Mouse (Mus musculus): ENCODE measurements around the gene Zfp1. TPM values are rescaled to one million over a fixed set of nuclear protein-coding genes. Genes with fewer than 3 reads are reported as not detected.
A peak's percentile ranks its signal among the peaks of the same experiment; 100 is the strongest.

Zfp1 gene
- polyA plus RNA-seq, 1 experiment = 4.7 TPM

- Histone ChIP-seq H3K79me3 (ENCODE audit: low read depth) (peaks cover 7% of the 10 kb centered on the region), H3K27me3 (ENCODE audit: control insufficient read depth, insufficient read depth, insufficient read length) (no peaks in the 10 kb centered on the region), H3ac (ENCODE audit: control insufficient read depth, insufficient read length, low read depth) (no peak overlapping the region), H3K79me2 (ENCODE audit: control insufficient read depth, insufficient read depth) (peaks cover 27% of the 10 kb centered on the region), H3K4me3 (ENCODE audit: insufficient read depth, poor library complexity, severe bottlenecking) (no peak overlapping the region), H3K36me3 (ENCODE audit: control insufficient read depth, insufficient read depth) (peaks cover 78% of the 10 kb centered on the region)
- TF ChIP-seq CTCF (IDR thresholded peaks at IDR 0.05; ENCODE audit: control insufficient read depth, insufficient read depth, insufficient read length) (no peak), USF1 (IDR thresholded peaks at IDR 0.05; ENCODE audit: low read depth) (no peak), MYOG (IDR thresholded peaks at IDR 0.05; ENCODE audit: control insufficient read depth, extremely low read depth, insufficient read length) (no peak), MYOD1 (IDR thresholded peaks at IDR 0.05; ENCODE audit: control insufficient read depth, insufficient read length, low read depth) (no peak), CEBPB (IDR thresholded peaks at IDR 0.05; ENCODE audit: low read depth) (no peak), FOSL1 (IDR thresholded peaks at IDR 0.05; ENCODE audit: insufficient read depth, low read length, poor library complexity, severe bottlenecking) (no peak), MAX (IDR thresholded peaks at IDR 0.05) (no peak)
These were observed 67.7 kb downstream of the Zfp1 start for GRCm38 (mm10) chr8:111710777-111711485.

- Histone ChIP-seq H3K36me3 (ENCODE audit: control insufficient read depth, insufficient read depth) (peaks cover 88% of the 10 kb centered on the region), H3K4me3 (ENCODE audit: insufficient read depth, poor library complexity, severe bottlenecking) (no peak overlapping the region), H3K79me2 (ENCODE audit: control insufficient read depth, insufficient read depth) (peaks cover 39% of the 10 kb centered on the region), H3ac (ENCODE audit: control insufficient read depth, insufficient read length, low read depth) (no peak overlapping the region), H3K27me3 (ENCODE audit: control insufficient read depth, insufficient read depth, insufficient read length) (no peaks in the 10 kb centered on the region), H3K79me3 (ENCODE audit: low read depth) (peaks cover 14% of the 10 kb centered on the region)
- TF ChIP-seq CEBPB (IDR thresholded peaks at IDR 0.05; ENCODE audit: low read depth) (no peak), FOSL1 (IDR thresholded peaks at IDR 0.05; ENCODE audit: insufficient read depth, low read length, poor library complexity, severe bottlenecking) (no peak), MYOG (IDR thresholded peaks at IDR 0.05; ENCODE audit: control insufficient read depth, extremely low read depth, insufficient read length) (no peak), MAX (IDR thresholded peaks at IDR 0.05) (no peak), MYOD1 (IDR thresholded peaks at IDR 0.05; ENCODE audit: control insufficient read depth, insufficient read length, low read depth) (no peak), USF1 (IDR thresholded peaks at IDR 0.05; ENCODE audit: low read depth) (no peak), CTCF (IDR thresholded peaks at IDR 0.05; ENCODE audit: control insufficient read depth, insufficient read depth, insufficient read length) (no peak)
These were observed 68.9 kb downstream of the Zfp1 start for GRCm38 (mm10) chr8:111712135-111712534.

GRCm38 (mm10) chr8:111712588-111712987 is 69.4 kb downstream of the Zfp1 start:
- Histone ChIP-seq H3K79me3 (ENCODE audit: low read depth) (peaks cover 17% of the 10 kb centered on the region), H3K36me3 (ENCODE audit: control insufficient read depth, insufficient read depth) (peaks cover 93% of the 10 kb centered on the region)
- TF ChIP-seq CTCF (IDR thresholded peaks at IDR 0.05; ENCODE audit: control insufficient read depth, insufficient read depth, insufficient read length) (peak; percentile 53), CEBPB (IDR thresholded peaks at IDR 0.05; ENCODE audit: low read depth) (no peak), USF1 (IDR thresholded peaks at IDR 0.05; ENCODE audit: low read depth) (no peak)

GRCm38 (mm10) chr8:111713291-111713690 is 70.1 kb downstream of the Zfp1 start:
- H3K79me3 ChIP-seq (ENCODE audit: low read depth) = peaks cover 24% of the 10 kb centered on the region
- H3ac ChIP-seq (ENCODE audit: control insufficient read depth, insufficient read length, low read depth) = no peak overlapping the region
- H3K79me2 ChIP-seq (ENCODE audit: control insufficient read depth, insufficient read depth) = peaks cover 50% of the 10 kb centered on the region
- no peak overlapping the region for H3K4me3 ChIP-seq (ENCODE audit: insufficient read depth, poor library complexity, severe bottlenecking)
- H3K27me3 ChIP-seq (ENCODE audit: control insufficient read depth, insufficient read depth, insufficient read length) = no peaks in the 10 kb centered on the region
- H3K36me3 ChIP-seq (ENCODE audit: control insufficient read depth, insufficient read depth) = peaks cover 97% of the 10 kb centered on the region
- TF ChIP-seq MYOD1 (IDR thresholded peaks at IDR 0.05; ENCODE audit: control insufficient read depth, insufficient read length, low read depth) = no peak
- TF ChIP-seq CEBPB (IDR thresholded peaks at IDR 0.05; ENCODE audit: low read depth) = no peak
- TF ChIP-seq CTCF (IDR thresholded peaks at IDR 0.05; ENCODE audit: control insufficient read depth, insufficient read depth, insufficient read length) = no peak
- no peak for TF ChIP-seq MYOG (IDR thresholded peaks at IDR 0.05; ENCODE audit: control insufficient read depth, extremely low read depth, insufficient read length)
- no peak for TF ChIP-seq FOSL1 (IDR thresholded peaks at IDR 0.05; ENCODE audit: insufficient read depth, low read length, poor library complexity, severe bottlenecking)
- no peak for TF ChIP-seq USF1 (IDR thresholded peaks at IDR 0.05; ENCODE audit: low read depth)
- no peak for TF ChIP-seq MAX (IDR thresholded peaks at IDR 0.05)

More at GRCm38 (mm10) chr8:111712588-111712987, 69.4 kb downstream of the Zfp1 start:
- Histone ChIP-seq H3K79me2 (ENCODE audit: control insufficient read depth, insufficient read depth) (peaks cover 43% of the 10 kb centered on the region), H3K4me3 (ENCODE audit: insufficient read depth, poor library complexity, severe bottlenecking) (no peak overlapping the region), H3ac (ENCODE audit: control insufficient read depth, insufficient read length, low read depth) (no peak overlapping the region), H3K27me3 (ENCODE audit: control insufficient read depth, insufficient read depth, insufficient read length) (no peaks in the 10 kb centered on the region)

GRCm38 (mm10) chr8:111713817-111714216 is 70.6 kb downstream of the Zfp1 start:
- H3K36me3 ChIP-seq (ENCODE audit: control insufficient read depth, insufficient read depth) = peaks cover 97% of the 10 kb centered on the region
- TF ChIP-seq MAX (IDR thresholded peaks at IDR 0.05) (no peak), CTCF (IDR thresholded peaks at IDR 0.05; ENCODE audit: control insufficient read depth, insufficient read depth, insufficient read length) (no peak), USF1 (IDR thresholded peaks at IDR 0.05; ENCODE audit: low read depth) (no peak), MYOG (IDR thresholded peaks at IDR 0.05; ENCODE audit: control insufficient read depth, extremely low read depth, insufficient read length) (no peak), MYOD1 (IDR thresholded peaks at IDR 0.05; ENCODE audit: control insufficient read depth, insufficient read length, low read depth) (no peak), CEBPB (IDR thresholded peaks at IDR 0.05; ENCODE audit: low read depth) (no peak), FOSL1 (IDR thresholded peaks at IDR 0.05; ENCODE audit: insufficient read depth, low read length, poor library complexity, severe bottlenecking) (no peak)

More at GRCm38 (mm10) chr8:111713817-111714216, 70.6 kb downstream of the Zfp1 start:
- no peak overlapping the region for H3K4me3 ChIP-seq (ENCODE audit: insufficient read depth, poor library complexity, severe bottlenecking)
- H3K27me3 ChIP-seq (ENCODE audit: control insufficient read depth, insufficient read depth, insufficient read length) = no peaks in the 10 kb centered on the region
- H3ac ChIP-seq (ENCODE audit: control insufficient read depth, insufficient read length, low read depth) = no peak overlapping the region
- H3K79me2 ChIP-seq (ENCODE audit: control insufficient read depth, insufficient read depth) = peaks cover 55% of the 10 kb centered on the region
- H3K79me3 ChIP-seq (ENCODE audit: low read depth) = peaks cover 29% of the 10 kb centered on the region

Data from C2C12 (cell line).